Mouse (Mus musculus) lung, postnatal 0 days (tissue): ENCODE results near the gene Olfr283.

Source experiments
- CTCF ChIP-seq: IDR thresholded peaks from 2 replicates; pipeline ENCODE4 v1.5.1; 2016; ENCODE audit warnings: antibody characterized with exemption, mild to moderate bottlenecking
- EP300 ChIP-seq: IDR thresholded peaks from 2 replicates; pipeline ENCODE4 v1.6.1; 2016; ENCODE audit warnings: antibody characterized with exemption, mild to moderate bottlenecking, control low read depth

DNA sequence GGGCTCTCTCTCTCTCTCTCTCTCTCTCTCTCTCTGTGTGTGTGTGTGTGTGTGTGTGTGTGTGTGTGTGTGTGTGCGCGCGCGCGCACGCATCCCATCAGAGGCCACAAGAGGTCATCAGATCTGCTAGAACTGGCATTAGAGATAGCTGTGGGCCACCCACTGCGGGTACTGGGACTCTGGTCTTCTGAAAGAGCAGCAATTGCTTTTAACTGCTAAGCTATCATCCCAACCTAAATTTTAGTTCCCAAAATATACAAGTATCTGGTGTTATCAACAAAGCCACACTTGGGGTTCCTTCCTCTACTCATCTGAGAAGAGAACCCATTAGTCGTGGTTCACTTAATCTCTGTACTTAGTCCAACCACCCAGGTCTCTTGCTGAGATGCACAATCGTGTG is 29.5 kb upstream of the Olfr283 start:
- no peak for TF ChIP-seq EP300
- no peak for TF ChIP-seq CTCF
